Mouse (Mus musculus): ENCODE data around the gene Hspa5.
"Not testable (repeated sequence)": the region's sequence is repeated elsewhere in the genome, so short reads cannot be mapped to it uniquely, and the experiment has no call there.

Hspa5 gene

DNA sequence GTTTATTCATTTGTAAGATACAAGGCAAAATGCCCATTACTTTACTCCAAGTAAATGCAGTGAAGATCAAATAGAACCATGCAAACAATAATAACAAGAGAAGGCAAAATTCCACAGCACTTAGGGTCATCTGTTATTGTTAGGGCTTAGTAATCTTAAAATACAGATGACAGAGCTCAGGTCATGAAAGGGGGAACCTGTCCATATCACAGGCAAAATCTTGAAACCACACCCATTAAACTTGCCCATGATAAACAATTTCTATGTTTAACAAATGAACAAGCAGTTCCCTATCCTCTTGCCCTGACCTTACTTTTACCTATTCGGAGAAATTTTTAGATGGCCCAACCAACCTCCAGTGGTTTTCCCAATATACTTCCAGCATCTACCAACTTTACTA is 37.8 kb downstream of the Hspa5 start:
- DNase-seq, result no peak

- no peak for DNase-seq
These were observed 39.0 kb downstream of the Hspa5 start for GRCm38 (mm10) chr2:34810775-34811174.

GRCm38 (mm10) chr2:34812706-34813105 is 40.9 kb downstream of the Hspa5 start:
- no peak for DNase-seq

- not testable (repeated sequence) for DNase-seq
These were observed 44.1 kb downstream of the Hspa5 start for GRCm38 (mm10) chr2:34815893-34816292.

GRCm38 (mm10) chr2:34818492-34818891 is 46.7 kb downstream of the Hspa5 start:
- DNase-seq, result no peak

GRCm38 (mm10) chr2:34825827-34826459 is 54.2 kb downstream of the Hspa5 start, which contains the start of gene Fbxw2:
Gene Fbxw2, minus strand, starts transcription at chr2:34826311.
- peak; percentile 86 to 88 for DNase-seq

DNA sequence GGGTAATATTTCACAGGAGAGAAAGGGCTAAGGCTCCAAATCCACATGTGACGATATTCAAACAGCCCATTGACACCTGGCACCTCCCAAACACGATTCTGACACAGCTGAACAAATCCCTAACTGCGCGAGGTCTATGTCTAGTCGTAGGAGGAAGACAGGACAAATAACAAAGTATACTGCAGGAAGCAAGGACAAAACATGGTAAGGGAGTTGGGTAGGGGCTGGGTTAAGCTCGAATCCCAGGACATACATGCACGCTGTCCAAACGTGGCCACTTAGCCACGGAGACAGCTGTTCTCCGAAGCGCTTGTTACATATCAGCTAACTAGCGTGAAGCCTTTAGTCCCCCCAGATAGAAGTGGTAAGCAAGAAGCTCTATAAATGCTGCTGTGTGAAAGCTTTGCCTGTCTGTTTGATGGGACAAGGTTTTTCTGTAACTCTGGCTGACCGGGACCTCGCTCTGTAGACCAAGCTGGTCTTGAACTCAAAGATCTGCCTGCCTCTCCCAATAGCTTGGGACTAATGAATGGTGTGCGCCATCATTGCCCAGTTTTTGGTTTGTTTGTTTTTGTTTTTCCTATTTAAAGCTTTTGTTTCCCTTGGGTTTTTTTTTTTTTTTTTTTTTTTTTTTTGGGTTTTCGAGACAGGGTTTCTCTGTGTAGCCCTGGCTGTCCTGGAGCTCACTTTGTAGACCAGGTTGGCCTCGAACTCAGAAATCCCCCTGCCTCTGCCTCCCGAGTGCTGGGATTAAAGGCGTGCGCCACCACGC is 54.9 kb downstream of the Hspa5 start:
- DNase-seq, result no peak

Data from thymus, postnatal 36 days (tissue).